Mouse (Mus musculus) heart, adult 8-10 months (tissue): ENCODE measurements at regions not wholly inside any gene's neighbourhood (a gene's known extent, or its start where the extent isn't known, plus 50 kb on each side); places are given as distances from the start of the nearest gene placed in this dataset.

Experiments
- DNase-seq: peaks from one replicate; pipeline ENCODE4 v3.0.0; 2022; ENCODE audit warnings: low spot score

GRCm38 (mm10) chr5:106191141-106191540, 266.8 kb downstream of the Barhl2 start:
- no peak for DNase-seq

- no peak for DNase-seq
Observed at GRCm38 (mm10) chr5:106181726-106182125, 276.2 kb downstream of the Barhl2 start.

GRCm38 (mm10) chr5:106172162-106172561, 285.8 kb downstream of the Barhl2 start:
- no peak for DNase-seq

DNA sequence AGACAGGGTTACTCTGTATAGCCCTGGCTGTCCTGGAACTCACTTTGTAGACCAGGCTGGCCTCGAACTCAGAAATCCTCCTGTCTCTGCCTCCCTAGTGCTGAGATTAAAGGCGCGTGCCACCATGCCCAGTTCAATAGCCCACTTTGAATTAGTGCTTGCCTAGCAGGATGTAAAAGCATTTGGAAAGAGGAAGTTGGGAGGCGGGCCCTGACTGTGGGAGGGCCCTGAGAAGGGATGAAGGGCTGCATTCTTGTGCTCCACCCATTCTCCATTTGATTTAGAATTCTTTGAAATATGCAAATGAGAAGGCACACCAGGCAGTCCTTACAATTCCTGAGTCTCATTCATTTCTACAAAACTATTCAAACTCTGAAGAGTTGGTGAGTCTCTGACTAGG, 287.6 kb downstream of the Barhl2 start:
- DNase-seq = no peak

DNA sequence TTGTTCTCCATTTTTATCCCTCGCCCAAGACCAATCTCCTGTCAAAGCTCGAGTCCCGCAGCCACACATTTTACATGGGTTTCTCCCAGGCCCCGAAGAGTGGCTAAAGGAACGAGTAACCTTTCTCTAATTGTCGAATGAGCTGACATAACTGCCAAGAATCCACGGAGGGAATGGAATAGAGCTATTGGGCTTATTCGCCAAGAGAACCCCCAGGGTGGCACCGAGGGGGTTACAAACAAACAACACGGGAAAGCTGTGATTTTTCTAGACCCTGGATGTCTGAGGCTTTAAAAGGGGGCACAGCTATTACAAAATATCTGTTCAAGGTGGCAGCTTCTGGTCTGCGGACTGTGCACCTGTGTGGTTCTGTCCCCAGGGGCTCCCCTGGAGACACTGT, 290.4 kb downstream of the Barhl2 start:
- DNase-seq = no peak

DNA sequence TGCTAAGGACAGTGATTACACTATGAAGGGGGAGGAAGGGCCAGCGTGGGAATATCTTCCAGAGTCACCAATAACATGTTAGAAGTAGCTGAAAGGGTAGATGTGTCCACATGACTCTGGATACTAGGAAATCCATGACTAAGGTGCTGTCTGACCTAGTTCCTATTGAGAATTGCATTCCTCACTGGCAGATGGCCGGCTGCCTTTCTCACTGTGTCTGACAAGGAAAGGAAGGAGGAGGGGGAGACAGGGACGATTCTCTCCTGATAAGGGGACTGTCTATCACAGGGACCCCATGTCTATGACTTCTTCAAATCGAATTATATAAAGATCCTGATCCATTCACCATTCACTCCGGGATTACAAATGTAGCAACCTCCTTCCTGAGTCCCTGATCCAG, 289.9 kb downstream of the Zfp326 start:
- no peak for DNase-seq

GRCm38 (mm10) chr5:106164190-106164589, 287.8 kb downstream of the Zfp326 start:
- no peak for DNase-seq

GRCm38 (mm10) chr5:106162981-106163653, 286.8 kb downstream of the Zfp326 start:
- DNase-seq = no peak

GRCm38 (mm10) chr5:106139109-106139508, 262.7 kb downstream of the Zfp326 start:
- no peak for DNase-seq

- DNase-seq = no peak
Observed at GRCm38 (mm10) chr5:106122928-106123327, 246.6 kb downstream of the Zfp326 start.

DNA sequence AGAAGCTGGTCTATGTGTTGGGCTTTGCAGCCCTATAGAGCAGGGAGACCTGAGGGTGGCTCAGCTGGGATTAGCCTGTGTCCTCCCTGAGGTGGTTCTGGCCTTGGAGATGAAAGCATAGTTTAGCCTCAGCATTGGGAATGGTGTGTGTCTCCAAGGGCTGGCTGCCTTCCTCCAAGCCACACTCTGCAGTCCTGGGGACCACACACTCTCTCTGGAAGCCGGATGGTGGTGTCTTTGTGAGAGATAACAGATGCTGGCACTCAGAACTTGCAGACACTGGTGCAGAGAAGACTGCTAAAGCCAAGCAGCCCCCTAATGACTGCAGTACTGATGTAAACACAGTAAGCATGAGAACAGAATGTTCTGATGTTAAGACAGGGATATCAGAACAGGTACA, 243.2 kb downstream of the Zfp326 start:
- DNase-seq = no peak

- DNase-seq = no peak
Observed at GRCm38 (mm10) chr5:106113186-106113585, 236.8 kb downstream of the Zfp326 start.

GRCm38 (mm10) chr5:106108474-106108971, 232.2 kb downstream of the Zfp326 start:
- DNase-seq = no peak

DNA sequence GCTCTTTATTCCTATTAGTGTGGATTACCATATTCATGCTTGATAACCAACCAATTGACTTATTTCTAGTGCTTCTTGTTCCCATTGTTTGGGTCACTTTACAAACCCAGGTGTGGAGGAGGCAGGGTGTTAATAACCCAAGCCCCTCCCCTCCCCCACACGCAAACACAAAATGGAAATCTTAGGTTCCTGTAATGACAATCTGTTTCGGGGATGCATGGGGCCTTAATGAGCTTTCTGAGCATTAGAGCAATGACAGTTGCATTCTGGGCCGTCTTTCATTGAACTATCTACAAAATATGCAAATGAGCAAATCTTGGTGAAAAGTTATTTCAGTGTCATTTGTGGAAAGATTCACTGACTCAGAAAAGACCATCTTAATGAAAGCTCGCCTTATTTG, 225.9 kb downstream of the Zfp326 start:
- DNase-seq = no peak

DNA sequence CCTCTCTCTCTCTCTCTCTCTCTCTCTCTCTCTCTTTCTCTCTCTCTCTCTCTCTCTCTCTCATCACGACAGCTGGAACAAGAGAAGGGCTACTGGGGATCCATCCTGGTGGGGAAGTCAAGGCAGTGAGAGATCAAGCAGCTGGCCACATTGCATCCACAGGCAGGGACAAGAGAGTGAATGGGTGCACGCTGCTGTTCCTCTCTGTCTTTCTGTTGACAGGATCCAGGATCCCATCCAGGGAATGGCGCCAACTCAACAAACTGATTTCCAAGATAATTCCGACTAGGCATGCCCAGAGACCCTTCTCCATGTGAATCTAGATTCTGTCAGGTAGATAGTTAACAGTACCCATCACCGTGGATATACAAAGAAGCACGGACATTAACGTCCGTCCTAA, 222.5 kb downstream of the Zfp326 start:
- DNase-seq = no peak

DNA sequence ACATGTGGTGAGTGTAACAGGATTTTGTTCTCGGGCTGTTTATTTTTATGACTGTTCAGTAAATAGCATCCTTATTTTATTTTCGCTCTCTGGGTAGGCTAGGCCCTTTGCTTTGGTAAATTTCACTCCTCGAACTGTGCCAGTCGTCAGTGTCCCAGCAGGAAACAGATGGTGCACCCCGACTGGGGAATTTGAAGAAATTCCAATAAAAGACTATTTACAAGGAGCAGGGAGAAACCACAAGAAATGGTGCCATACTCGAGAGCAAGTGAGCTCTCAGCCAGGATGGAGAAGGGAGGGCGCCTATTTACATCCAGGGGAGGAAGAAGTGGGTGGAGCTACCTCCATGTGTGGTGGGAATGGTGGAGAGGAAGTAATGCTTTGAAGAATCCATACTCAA, 213.0 kb downstream of the Zfp326 start:
- DNase-seq = no peak

- DNase-seq = no peak
Observed at GRCm38 (mm10) chr5:106088478-106089185, 212.3 kb downstream of the Zfp326 start.

DNA sequence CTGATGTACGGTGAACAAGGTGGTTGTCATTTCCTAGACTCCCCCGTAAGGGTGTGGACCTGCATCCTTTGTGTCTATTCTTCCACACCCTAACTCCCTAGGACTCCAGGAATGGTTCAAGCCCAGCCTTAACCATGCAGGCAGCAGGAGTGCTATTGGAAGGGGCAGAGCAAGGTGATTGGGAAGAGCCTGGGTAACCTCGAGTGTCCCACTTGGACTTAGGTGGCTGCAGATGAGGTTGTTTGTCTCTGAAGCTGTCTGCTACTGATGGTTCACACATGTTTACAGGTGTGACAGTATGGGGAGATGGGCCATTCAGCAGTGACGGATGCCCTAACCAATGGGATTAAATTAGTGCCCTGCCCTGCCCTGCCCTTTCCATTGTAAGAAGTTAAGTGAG, 207.4 kb downstream of the Zfp326 start:
- DNase-seq = no peak

- no peak for DNase-seq
Observed at GRCm38 (mm10) chr5:106082891-106083290, 206.5 kb downstream of the Zfp326 start.

- no peak for DNase-seq
Observed at GRCm38 (mm10) chr5:106067124-106067551, 190.8 kb downstream of the Zfp326 start.

GRCm38 (mm10) chr5:106066706-106067105, 190.3 kb downstream of the Zfp326 start:
- DNase-seq = no peak

- no peak for DNase-seq
Observed at GRCm38 (mm10) chr5:106064366-106064765, 188.0 kb downstream of the Zfp326 start.

DNA sequence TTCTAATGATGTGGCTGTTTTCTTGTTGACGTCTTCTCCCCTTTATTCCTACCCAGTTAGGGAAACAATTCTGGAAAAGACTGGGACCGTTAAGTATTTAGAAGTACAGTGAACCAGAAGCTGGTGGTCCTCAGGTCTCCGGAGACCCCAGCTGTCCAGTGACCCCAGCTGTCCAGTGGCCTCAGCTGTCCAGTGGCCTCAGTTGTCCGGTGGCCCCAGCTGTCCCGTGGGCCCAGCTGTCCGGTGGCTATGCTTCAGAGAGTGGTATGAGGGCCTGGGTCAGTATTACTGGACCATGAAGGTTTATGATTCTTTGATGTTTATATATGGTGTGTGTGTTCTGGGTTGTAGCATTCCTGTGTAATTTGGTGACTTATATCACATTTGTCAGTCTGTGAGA, 186.6 kb downstream of the Zfp326 start:
- no peak for DNase-seq
